Mouse (Mus musculus): Measurements from ENCODE around the gene Hoxb4.

Gene Hoxb4

DNA sequence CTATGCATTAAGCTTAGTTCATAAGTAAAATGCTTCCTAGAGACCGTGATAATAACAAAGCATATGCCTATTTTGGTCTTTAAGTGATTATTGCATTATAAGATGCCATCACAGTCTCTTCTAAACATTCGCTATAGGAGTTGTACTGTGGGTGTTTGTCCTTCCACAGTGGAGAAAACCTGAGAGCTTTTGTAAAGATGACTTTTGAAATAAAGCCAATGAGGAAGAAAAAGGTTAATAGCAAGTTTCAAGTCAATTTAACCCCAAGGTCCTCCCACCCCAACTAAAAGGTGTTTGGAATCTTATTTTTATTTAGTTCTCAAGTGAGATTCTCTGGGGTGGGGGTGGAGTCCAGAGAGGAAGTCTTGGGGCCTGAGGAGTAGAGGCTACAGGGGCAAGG lies 4.9 kb upstream of the Hoxb4 start:
- no peak for DNase-seq (ENCODE audit: extremely low read depth, low read depth, low spot score)

DNA sequence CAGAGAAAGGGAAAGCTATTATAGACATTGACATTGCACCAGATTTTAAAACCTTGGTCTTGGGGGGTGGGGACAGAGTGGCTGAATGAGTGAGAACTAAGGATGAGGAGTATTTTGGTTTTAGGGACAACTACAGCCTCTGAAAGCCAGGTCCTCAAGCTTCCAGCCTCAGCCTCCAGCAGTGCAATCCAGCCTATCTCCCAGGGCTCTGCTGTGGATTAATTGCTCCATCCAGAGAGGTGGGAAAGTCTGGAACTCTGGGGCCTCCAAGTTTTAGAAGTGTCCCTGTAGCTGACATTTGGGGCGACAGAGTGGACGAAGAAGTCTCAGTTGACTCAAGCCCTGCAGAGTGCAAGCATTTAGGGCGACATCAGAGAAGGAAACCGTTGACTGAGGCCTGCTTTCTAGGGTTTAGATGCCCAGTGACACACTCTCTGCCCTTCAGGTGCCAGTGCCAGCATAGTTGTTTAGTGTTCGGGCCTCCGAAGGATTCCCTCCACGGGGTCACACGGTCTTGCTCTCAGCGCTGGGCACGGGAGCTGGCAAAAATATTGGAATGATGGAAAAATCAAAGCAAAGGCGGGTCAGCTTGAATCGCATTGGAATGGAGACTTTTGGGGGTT lies 4.2 kb upstream of the Hoxb4 start:
- no peak for DNase-seq (ENCODE audit: extremely low read depth, low read depth, low spot score)

DNA sequence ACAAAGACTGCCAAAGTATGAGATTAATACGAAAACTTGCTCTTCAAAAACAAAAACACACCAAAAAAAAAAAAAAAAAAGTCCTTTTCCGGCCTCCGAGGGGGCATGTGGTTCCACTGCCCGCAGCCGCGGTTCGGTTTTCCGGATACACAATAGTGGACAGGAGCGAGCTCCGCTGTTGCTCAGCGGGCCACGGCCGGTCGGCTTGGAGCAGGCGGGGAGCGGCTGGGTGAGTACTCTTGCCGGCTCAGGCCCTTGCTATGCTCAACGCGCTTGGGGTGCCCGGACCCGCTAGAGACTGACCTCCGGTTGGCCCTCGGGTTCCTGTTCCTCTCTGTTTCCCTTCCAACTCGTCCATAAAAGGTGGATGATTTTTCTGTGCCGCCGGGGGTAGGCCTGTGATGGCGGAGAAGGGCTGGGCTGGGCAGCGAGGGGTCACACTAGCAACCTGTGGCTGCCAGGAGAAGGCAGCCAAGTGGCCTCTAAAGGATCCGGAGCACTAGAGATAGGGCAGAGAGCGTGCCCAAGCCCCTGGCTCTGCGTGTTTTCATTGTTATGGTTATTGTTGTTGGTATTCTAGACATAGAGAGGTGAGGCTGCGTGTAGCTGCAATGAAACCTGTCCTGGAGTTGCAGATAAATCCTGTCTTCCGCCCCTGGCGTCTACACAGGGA lies 3.3 kb upstream of the Hoxb4 start:
- DNase-seq (ENCODE audit: extremely low read depth, low read depth, low spot score): no peak

DNA sequence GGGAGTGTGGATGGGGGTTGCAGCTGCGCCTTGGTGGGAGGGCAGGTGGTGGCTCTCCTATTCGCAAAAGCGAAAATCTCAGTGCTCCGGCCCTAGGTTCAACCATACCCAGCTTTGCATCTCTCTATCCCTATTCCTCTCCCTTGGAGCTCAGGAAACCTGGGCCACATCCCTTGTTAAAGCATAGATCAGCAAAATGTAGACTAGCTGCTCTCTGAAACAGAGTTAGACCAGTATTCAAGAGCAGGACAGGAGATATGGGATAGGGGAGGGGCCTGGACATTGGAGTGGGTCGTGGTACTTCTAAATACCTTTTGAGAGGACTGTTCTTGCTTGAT lies 2.8 kb upstream of the Hoxb4 start:
- DNase-seq (ENCODE audit: extremely low read depth, low read depth, low spot score): no peak

DNA sequence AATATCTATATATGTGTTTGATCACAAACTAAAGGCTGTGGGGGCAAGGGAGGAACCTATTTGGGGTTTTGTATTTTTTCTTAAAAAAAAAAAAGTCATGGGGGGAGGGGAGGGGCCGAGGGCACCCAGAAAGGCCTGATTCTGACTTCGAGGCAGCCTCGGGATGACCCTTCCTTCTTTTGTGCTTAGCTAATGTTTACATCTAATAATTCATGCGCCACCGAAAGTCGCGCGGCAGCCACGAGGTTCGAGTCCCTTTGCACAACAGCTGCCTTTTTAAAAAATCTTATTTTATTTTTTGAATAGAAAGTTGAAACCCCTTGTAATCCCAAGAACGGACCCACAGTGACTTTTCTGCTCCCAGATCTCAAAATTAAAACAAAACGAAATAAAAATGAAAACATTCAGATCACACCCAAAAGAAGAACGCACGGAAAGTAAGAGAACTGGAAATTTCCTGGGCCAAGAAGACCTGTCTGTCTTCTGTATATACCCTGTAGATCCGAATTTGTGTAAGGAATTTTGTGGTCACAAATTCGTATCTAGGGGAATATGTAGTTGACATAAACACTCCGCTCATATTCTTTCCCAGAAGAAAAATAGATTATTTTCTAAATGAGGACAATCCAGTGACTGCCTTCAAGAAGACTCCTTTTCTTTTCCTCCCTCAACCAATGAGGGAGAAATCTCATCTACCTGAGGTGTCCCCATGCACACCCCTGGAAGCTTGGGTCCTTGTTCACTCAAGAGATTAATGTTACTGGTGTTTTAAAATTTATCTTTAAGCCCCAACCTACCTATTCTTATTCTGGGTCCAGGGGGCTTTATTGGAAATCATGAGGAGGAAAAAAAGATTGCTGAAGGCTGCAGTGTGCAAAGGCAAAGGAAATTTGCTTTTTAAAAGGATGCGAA lies 1.1 kb upstream of the Hoxb4 start:
- no peak for DNase-seq (ENCODE audit: extremely low read depth, low read depth, low spot score)

DNA sequence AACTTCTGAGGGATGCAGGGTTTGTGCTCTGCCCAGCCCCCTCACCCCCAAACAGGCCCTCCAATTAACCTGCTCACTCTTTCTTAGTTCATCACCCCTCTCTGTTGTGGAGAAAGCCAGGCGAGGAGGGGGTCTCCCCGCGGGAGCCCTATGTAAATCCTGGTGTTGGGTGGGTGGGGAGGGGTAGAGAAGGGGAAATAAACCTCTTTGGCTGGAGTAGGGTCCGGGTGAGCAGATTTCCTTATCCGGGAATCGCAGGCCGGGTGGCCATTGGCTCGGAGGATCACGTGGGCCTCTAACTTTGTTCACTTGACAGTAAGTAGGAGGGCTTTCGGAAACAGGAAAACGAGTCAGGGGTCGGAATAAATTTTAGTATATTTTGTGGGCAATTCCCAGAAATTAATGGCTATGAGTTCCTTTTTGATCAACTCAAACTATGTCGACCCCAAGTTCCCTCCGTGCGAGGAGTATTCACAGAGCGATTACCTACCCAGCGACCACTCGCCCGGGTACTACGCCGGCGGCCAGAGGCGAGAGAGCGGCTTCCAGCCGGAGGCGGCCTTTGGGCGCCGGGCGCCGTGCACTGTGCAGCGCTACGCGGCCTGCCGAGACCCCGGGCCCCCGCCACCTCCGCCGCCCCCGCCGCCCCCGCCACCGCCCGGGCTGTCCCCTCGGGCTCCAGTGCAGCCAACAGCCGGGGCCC lies 452 bp downstream of the Hoxb4 start:
- no peak for DNase-seq (ENCODE audit: extremely low read depth, low read depth, low spot score)

DNA sequence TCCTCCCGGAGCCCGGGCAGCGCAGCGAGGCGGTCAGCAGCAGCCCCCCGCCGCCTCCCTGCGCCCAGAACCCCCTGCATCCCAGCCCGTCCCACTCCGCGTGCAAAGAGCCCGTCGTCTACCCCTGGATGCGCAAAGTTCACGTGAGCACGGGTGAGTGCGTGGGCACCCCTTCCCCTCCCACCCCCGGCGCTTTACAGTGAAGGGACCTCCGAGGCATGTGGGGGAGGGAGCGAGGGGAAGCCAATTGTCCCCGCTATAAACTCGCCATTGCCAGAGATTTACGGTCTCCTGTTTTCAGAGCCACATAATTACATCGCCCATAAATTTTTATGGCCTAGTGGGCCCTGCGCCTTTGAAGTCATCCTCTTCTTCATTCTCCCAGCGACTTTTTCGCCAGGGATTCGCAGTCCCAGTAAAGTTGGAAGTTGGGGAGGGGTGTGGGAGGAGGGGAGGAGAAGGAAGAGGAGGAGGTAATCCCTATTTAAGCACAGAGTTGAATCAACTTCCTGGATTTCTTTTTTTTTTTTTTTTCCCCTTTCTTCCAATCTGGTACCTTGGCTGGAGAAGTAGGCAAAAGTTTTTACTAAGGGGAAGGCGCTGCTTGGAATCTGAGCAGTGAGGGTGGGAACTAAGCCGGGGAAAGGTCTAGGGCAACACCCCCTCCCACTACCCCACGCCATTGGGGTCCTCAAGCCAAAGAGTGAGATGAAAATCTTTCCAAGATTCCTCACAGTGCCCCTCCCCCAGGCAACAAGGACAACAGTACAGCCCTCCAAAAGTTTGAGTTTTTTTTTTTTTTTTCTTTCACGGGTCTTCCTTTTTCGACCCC lies 1.2 kb downstream of the Hoxb4 start:
- no peak for DNase-seq (ENCODE audit: extremely low read depth, low read depth, low spot score)

DNA sequence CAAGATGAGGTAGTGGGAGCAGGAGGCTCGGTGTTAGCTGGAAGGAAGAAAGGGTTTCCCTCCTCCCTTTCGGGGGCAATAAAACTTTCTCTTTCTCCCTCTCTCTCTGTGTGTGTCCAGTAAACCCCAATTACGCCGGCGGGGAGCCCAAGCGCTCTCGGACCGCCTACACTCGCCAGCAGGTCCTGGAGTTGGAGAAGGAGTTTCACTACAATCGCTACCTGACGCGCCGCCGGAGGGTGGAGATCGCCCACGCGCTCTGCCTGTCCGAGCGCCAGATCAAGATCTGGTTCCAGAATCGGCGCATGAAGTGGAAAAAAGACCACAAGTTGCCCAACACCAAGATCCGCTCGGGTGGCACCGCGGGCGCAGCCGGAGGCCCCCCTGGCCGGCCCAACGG lies 1.8 kb downstream of the Hoxb4 start:
- no peak for DNase-seq (ENCODE audit: extremely low read depth, low read depth, low spot score)

DNA sequence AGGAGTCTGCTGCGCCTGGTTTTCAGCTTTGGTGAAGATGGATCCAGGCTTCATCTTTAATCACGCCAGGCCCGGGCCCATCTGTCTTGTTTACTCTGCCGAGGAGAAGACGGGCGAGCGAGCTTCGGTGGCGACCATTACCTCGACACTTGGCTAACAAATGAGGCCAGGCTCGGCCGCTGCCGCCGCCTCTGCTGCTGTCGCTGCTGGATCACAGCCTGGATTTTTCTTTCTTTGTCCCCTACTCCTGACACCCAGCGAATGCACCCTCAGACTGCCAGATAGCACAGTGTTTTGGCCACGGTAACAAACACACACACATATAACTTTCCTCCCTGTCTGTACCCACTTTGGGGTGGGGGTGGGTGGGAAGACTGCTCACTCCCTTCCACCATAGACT lies 2.6 kb downstream of the Hoxb4 start:
- DNase-seq (ENCODE audit: extremely low read depth, low read depth, low spot score): no peak

DNA sequence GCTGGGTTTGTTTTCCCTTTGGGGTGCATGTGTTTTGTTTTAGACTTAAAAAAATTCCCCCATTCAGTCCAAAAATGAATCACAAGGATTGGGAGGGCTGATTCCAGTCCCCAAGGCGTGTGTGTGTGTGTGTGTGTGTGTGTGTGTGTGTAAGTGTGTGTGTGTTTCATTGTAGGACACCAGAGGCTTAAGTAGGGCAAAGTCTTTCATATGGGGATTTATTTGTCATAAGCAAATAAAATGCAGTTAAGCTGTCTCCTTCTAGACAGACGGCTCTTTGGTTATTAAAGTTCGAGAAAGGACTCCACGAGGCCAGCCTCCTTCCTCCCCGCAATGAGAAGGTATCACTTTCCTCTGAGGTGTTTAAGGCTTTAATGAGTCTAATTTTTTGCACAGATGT lies 3.8 kb downstream of the Hoxb4 start:
- DNase-seq (ENCODE audit: extremely low read depth, low read depth, low spot score): no peak

DNA sequence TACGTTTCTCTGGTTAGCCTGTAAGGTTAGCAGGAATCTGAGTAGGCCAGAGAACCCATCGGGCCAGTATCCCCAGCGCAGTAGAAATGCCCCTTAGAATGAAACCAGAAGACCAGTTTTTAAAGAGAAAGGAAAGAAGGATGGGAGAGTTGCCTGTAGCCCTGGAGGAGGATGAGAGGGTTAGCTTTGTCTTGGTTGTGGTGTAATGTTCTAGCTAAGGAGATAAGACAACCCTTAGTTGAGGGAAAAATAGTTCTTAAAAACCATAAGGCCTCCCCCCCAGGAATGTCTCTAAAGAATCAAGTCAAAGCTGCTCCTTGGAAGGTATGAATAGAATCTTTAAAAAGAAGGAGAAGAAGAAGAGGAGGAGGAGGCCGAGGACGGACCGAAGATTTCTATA lies 4.7 kb downstream of the Hoxb4 start:
- DNase-seq (ENCODE audit: extremely low read depth, low read depth, low spot score): no peak

DNA sequence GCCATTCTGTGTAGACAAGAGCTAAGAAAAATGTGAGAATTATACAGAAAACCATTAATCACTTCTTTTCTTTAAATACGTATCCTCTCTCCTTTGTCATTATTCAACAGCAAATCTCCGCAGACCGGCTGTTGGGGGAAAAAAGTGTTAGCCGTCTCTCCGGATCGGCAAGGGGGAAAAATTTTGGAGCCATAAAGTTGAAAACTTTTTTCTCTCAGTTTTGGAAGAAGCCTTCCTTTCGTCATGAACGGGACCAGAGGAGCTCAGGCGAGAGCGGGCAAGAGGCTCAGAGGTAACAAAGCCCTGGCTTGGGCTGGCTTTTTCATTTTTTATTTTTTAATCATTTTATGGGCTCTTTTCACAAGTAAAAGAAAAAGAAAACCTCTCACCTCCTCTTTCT lies 5.1 kb downstream of the Hoxb4 start, which contains the start of gene Hoxb3:
Gene Hoxb3, plus strand, starts transcription at position 173 of the 400 bp plus-strand sequence.
- no peak for DNase-seq (ENCODE audit: extremely low read depth, low read depth, low spot score)

DNA sequence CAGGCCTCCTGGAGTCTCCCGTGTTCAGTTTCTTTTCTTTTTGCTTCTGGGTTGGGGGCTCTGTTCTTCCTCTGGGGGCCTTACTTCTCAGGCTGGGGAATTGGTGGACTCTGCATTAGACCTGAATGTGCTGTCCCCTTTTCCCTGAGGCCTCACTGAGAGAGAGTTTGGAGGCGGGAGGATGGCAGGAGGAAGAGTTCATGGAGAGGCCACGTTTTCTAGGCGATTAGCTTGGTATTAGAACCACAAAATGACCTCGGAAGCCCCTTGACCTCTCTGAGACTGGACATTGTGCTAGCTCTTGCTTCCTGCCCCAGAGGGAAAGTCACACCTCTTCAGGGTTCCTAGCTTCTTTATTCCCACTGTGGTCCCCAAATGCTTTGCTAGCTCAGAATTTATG lies 6.1 kb downstream of the Hoxb4 start:
- DNase-seq (ENCODE audit: extremely low read depth, low read depth, low spot score): no peak

DNA sequence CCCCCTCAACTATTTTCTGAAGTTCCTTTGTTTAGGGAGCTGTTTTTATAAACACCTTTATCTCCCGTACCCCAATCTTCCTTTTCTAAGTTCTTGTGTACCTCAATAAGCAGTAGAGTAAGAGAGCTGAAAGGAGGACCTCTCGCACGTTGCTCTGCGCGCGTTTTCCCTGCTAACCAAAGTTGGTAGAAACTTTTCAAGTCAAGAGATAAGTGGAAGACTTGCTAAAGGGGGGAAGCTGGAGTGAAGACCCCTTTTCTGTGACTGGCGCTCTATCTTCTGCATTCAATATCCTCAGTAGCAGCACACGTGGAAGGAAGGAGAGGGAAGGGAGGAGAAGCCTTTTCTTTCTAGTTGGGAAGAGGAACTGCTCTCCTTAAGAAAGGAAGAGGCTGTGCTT lies 6.9 kb downstream of the Hoxb4 start:
- no peak for DNase-seq (ENCODE audit: extremely low read depth, low read depth, low spot score)

DNA sequence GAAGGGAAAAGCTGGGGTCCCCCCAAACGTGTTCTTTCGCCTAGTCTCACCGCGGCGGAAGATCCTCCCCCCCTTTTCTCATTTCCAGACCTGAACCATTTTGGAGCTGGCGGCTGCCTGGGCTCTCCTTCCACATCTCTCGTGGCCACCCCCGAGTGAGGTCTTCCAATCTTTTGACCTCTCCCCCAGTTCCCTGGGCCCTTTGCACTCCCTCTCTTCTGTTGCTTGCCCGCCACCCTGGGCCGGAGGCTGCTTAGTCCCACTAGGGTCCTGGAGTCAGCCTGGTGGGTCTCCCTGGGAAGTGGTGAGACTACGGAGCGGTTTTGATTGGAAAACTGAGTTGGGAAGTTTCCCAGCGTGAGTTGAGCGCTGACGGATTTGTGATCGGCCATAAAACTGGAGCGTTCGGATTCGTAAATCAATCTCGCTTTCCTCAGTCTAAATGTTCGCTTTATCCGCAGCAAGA lies 7.7 kb downstream of the Hoxb4 start:
- no peak for DNase-seq (ENCODE audit: extremely low read depth, low read depth, low spot score)

DNA sequence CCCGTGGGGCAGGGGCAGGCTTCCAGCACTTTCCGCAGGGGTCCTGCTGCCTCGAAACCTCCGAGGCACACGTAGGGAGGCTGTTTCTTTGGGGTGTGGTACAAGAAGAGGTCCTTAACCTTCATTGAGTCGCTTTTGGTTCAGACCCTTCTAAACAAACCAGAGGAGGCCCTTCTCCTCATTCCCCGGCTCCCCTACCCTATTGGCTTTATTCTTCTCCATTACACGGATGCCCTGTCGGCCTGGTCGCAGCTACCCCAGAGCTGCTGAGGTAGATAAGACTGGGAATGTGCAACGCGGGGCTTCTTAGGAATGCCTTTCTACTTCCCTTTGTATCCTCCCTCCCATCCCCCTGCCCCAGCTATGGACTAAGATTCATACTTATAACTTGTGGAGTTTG lies 8.6 kb downstream of the Hoxb4 start:
- DNase-seq (ENCODE audit: extremely low read depth, low read depth, low spot score): no peak

DNA sequence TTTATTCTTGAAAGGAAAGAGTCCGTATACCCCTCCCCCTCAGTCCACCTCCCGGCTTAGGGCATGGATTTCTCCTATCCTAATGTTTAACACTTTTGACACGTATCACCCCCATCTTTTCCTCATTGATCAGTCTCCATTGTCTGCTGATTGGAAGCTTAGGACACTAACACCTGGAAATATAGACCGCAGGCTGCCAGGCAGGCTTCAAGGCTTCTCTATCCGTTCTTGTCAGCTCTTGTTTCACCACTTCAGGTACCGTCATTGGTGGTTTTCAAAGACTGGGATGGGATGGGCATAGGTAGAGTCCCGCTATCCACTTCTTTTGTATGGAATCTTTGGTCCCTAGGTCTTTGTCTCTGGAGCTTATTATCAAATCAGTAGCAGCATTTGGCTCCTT lies 9.1 kb downstream of the Hoxb4 start:
- no peak for DNase-seq (ENCODE audit: extremely low read depth, low read depth, low spot score)

DNA sequence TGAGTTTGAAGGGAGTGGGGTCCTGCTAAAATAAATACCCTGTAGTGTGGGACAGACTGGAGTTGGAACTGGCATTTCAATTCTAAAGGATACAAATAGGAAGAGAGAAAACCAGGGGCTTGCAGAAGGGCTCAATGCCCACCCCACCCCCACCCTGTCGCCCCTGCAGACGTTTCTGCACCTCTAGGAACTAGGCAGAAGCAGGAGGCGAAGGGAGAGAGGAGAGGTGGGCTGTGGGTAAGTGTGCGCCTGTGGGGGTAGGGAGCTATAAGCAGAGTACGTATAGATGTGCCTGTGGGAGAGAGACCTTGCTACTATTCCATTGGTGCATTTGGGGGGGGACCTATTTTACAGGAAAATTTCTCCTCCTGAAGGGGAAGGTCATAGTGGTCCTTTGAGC lies 9.7 kb downstream of the Hoxb4 start:
- DNase-seq (ENCODE audit: extremely low read depth, low read depth, low spot score): no peak

DNA sequence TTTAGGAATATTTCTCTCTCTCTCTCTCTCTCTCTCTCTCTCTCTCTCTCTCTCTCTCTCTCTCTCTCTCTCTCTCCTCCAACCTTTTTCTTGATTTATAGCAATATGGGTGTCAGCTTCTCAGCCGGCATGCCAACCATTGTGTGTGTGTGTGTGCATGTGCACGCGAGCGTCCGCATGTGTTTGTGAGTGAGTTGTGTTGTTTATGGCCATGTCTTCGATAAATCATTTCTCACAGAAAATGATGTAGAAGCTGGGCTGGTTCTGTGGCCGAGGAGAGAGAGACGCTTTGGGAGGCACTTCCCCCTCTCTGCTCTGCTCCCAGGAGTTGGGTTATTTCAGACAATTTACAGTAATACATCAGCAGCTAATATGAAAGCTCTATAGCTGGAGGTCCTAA lies 10.5 kb downstream of the Hoxb4 start:
- DNase-seq (ENCODE audit: extremely low read depth, low read depth, low spot score): no peak

DNA sequence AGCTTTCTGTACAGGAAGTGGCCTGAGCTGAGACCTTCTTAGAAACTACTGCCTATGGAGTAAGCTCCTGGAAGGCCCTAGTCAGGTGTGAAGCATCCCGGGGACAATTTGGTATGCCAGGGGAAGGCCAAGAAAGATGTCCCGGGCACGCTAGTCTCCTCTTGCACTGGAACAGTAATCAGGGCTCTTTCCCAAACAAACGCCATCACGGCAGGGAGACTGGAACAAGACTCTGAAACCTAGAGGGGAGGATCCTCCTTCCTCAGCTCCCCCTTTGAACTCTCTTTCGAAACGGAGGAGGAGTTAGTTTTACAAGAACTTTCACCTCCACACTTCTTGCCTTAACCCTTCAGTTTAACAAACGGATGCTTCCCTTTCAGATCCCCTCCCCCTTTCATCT lies 14.0 kb downstream of the Hoxb4 start:
- DNase-seq (ENCODE audit: extremely low read depth, low read depth, low spot score): no peak

DNA sequence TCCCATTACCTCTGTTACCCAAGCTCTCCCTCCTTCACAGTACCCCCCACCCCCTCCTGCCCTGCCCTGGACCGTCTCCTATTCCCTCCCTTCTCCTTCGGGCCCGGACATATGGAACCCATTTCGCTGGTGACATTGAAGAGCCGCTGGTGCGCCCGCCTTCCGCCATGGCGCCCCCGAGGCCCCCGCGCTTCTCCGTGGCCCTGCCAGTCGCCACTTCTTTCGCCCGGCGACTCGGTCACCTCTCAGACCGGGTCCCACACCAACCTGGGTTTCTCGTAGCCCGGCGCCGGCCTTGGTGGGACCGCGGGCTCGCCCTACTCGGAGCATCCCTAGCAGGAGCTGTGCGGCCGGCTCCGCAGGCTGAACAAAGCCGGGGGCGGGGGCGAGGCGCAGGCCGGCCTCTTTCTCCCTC lies 14.6 kb downstream of the Hoxb4 start:
- no peak for DNase-seq (ENCODE audit: extremely low read depth, low read depth, low spot score)
